Mouse (Mus musculus) erythroblast, embryonic 14.5 days (primary cell): ENCODE measurements around the gene Mpp1.

Experiments used
- GATA1 ChIP-seq: IDR thresholded peaks from 2 replicates; pipeline ENCODE4 v1.6.1; 2012; ENCODE audit warnings: low read length, inconsistent platforms, mixed read lengths
- TAL1 ChIP-seq: IDR thresholded peaks from 3 replicates; pipeline ENCODE4 v1.6.1; 2012; ENCODE audit warnings: low read length, inconsistent platforms, mixed read lengths

- no peak for TF ChIP-seq GATA1
- no peak for TF ChIP-seq TAL1
Observed at GRCm38 (mm10) chrX:75082351-75082750, 48.5 kb downstream of the Mpp1 start.
